Mouse (Mus musculus) erythroblast, embryonic 14.5 days (primary cell): ENCODE data around the gene Arhgap15.

Experiments
- GATA1 ChIP-seq: IDR thresholded peaks from 2 replicates; pipeline ENCODE4 v1.6.1; 2012; ENCODE audit warnings: low read length, inconsistent platforms, mixed read lengths
- TAL1 ChIP-seq: IDR thresholded peaks from 3 replicates; pipeline ENCODE4 v1.6.1; 2012; ENCODE audit warnings: low read length, inconsistent platforms, mixed read lengths

GRCm38 (mm10) chr2:44380225-44380624 lies 631.6 kb downstream of the Arhgap15 start:
- TF ChIP-seq GATA1 (no peak), TAL1 (no peak)
